32 mouse cellular contexts compared by ENCODE assay signal in genomic region chr13:17727922-17728321, GRCm38 (mm10). TPM values are rescaled to one million over a fixed set of nuclear protein-coding genes. Genes with fewer than 3 reads are reported as not detected.
"Had no signal": no experiment of that assay in that cellular context is flagged by ENCODE, and none has a peak within 500 bp of the region (broad histone marks: within the 10 kb centered on the region; RNA-seq: fewer than 3 reads in every experiment).

No protein-coding gene starts in this region.

- H3K27me3 ChIP-seq: limb, embryonic 12.5 days; limb, embryonic 13.5 days; limb, embryonic 15.5 days; liver, embryonic 12.5 days; liver, embryonic 13.5 days; liver, embryonic 15.5 days; lung, embryonic 15.5 days; megakaryocyte, embryonic 14.5 days; midbrain, embryonic 12.5 days; midbrain, embryonic 13.5 days; midbrain, embryonic 15.5 days; neural tube, embryonic 12.5 days had no signal

- H3K9me3 ChIP-seq: limb, embryonic 10.5 days; limb, embryonic 12.5 days; limb, embryonic 13.5 days; limb, embryonic 15.5 days; liver, embryonic 12.5 days; liver, embryonic 13.5 days; liver, embryonic 15.5 days; lung, embryonic 15.5 days; megakaryocyte, embryonic 14.5 days; midbrain, embryonic 10.5 days; midbrain, embryonic 12.5 days; midbrain, embryonic 13.5 days; midbrain, embryonic 15.5 days; neural tube, embryonic 12.5 days had no signal

- ATAC-seq: liver, embryonic 12.5 days; liver, postnatal 0 days; lung, postnatal 0 days; midbrain, embryonic 13.5 days; midbrain, embryonic 15.5 days; midbrain, embryonic 16.5 days had no signal

- H3K4me3 ChIP-seq: limb, embryonic 10.5 days; limb, embryonic 12.5 days; limb, embryonic 13.5 days; limb, embryonic 15.5 days; liver, embryonic 12.5 days; liver, embryonic 13.5 days; liver, embryonic 15.5 days; lung, embryonic 15.5 days; megakaryocyte, embryonic 14.5 days; midbrain, embryonic 10.5 days; midbrain, embryonic 12.5 days; midbrain, embryonic 13.5 days; midbrain, embryonic 15.5 days; myocyte; neural tube, embryonic 12.5 days had no signal

- H3K27ac ChIP-seq: limb, embryonic 10.5 days; limb, embryonic 12.5 days; limb, embryonic 13.5 days; limb, embryonic 15.5 days; liver, embryonic 12.5 days; liver, embryonic 13.5 days; liver, embryonic 14.5 days; liver, embryonic 15.5 days; lung, embryonic 15.5 days; macrophage; midbrain, embryonic 10.5 days; midbrain, embryonic 12.5 days; midbrain, embryonic 13.5 days; midbrain, embryonic 15.5 days; neural tube, embryonic 12.5 days had no signal

- H3K36me3 ChIP-seq: midbrain, embryonic 15.5 days had no signal

- H3K4me1 ChIP-seq: limb, embryonic 10.5 days; limb, embryonic 12.5 days; limb, embryonic 13.5 days; limb, embryonic 15.5 days; liver, embryonic 12.5 days; liver, embryonic 13.5 days; liver, embryonic 15.5 days; lung, embryonic 15.5 days; midbrain, embryonic 10.5 days; midbrain, embryonic 12.5 days; midbrain, embryonic 13.5 days; midbrain, embryonic 15.5 days; neural tube, embryonic 12.5 days had no signal

- DNase-seq: left cerebral cortex, postnatal 4 days; liver; liver, embryonic 13.5 days; liver, postnatal 0 days; lung, adult 18-20 months; lung, adult 2 months; lung, embryonic 14.5 days; lung, postnatal 10 days; lung, postnatal 14 days; lung, postnatal 36 days; lung, postnatal 4 days; midbrain, embryonic 14.5 days had no signal

RNA-seq across cellular contexts. Expression of gene Sugct, which starts 32.6 kb away (rescaled TPM):
- total RNA-seq: megakaryocyte-erythroid progenitor cell, adult 5-6 weeks; monocyte, adult 5-6 weeks had no signal
